Mouse (Mus musculus): ENCODE measurements at regions not wholly inside any gene's neighbourhood (a gene's known extent, or its start where the extent isn't known, plus 50 kb on each side); places are given as distances from the start of the nearest gene placed in this dataset.
A peak's percentile ranks its signal among the peaks of the same experiment; 100 is the strongest.

DNA sequence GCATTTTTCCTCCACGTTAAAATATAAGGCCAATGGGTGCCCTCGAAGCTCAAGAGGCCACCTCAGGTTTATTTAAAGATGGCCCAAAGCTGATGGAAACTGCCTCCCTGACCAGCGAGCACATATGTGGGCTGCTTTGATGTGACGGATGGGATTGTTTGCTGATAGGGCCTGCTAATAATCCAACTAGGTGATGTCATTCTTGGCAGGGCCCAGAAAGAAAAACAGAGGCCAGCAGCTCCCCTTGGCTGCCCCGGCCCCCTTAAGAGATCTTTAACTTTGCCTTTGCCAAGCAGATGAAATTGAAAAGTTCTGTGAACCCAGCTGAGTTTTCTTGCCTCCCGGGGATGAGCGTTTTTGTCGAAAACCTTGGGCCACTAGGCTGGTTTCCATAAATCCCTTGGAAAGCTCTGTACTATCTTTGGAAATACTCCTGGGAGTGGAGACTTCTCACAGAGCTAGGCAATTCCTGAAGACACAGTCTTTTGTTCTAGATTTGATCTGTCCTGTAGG, 83.8 kb downstream of the Gm10260 start:
- ATAC-seq (ENCODE audit: borderline replicate concordance, extremely low read depth, low FRiP score, low TSS enrichment), result no peak
- 29% methylated on average over 8 of the region's 8 CpGs for WGBS
- no peaks in the 10 kb centered on the region for H3K27me3 ChIP-seq
- no peaks in the 10 kb centered on the region for H3K36me3 ChIP-seq
- no peak overlapping the region for H3K4me2 ChIP-seq
- no peaks in the 10 kb centered on the region for H3K9me3 ChIP-seq
- H3K4me1 ChIP-seq, result peaks cover 10% of the 10 kb centered on the region
- no peak overlapping the region for H3K27ac ChIP-seq
- no peak overlapping the region for H3K9ac ChIP-seq
- no peak overlapping the region for H3K4me3 ChIP-seq

- Histone ChIP-seq H3K27ac (no peak overlapping the region), H3K4me3 (no peak overlapping the region), H3K36me3 (no peaks in the 10 kb centered on the region), H3K9me3 (no peaks in the 10 kb centered on the region), H3K27me3 (no peaks in the 10 kb centered on the region), H3K4me1 (peaks cover 23% of the 10 kb centered on the region), H3K9ac (no peak overlapping the region), H3K4me2 (no peak overlapping the region)
- ATAC-seq (ENCODE audit: borderline replicate concordance, extremely low read depth, low FRiP score, low TSS enrichment), result no peak
- 77% methylated on average over 5 of the region's 5 CpGs for WGBS
These were observed 87.3 kb downstream of the Gm10260 start for GRCm38 (mm10) chr13:97673107-97673506.

DNA sequence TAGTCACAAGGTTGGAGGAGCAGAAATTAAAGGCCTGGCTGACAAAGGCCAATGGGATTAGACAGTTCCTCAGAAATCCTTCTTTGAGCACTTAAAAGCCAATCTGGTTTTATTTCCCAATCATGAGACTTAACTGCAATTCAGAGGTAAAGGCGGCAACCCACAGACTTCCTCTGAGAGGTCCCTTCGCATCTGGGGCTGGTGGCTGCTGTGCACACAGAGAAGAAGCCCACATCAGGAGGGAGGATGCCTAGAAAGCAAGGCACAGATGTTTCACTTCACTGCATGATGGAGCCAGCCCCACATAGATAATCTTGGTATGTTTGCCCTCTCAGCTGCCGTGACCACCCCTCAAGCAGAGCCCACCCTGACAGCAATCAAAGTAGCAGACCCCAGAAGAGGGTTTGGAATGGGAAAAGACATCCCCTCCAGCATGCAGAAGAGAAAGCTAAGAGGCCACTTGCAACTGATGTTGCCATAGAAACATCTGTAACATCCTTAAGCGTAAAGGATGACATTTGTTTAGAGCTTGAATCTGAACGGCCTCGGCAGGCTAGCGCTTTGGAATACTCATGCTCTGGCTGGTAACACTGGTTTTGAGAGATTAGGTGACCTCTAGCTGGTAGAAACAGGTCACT, 88.3 kb downstream of the Gm10260 start:
- no peak overlapping the region for H3K27ac ChIP-seq
- no peaks in the 10 kb centered on the region for H3K9me3 ChIP-seq
- ATAC-seq (ENCODE audit: borderline replicate concordance, extremely low read depth, low FRiP score, low TSS enrichment), result no peak
- H3K4me3 ChIP-seq, result no peak overlapping the region
- no peak overlapping the region for H3K9ac ChIP-seq
- no peak overlapping the region for H3K4me2 ChIP-seq
- no peaks in the 10 kb centered on the region for H3K27me3 ChIP-seq
- H3K4me1 ChIP-seq, result peaks cover 23% of the 10 kb centered on the region
- WGBS, result 40% methylated on average over 7 of the region's 7 CpGs
- no peaks in the 10 kb centered on the region for H3K36me3 ChIP-seq

DNA sequence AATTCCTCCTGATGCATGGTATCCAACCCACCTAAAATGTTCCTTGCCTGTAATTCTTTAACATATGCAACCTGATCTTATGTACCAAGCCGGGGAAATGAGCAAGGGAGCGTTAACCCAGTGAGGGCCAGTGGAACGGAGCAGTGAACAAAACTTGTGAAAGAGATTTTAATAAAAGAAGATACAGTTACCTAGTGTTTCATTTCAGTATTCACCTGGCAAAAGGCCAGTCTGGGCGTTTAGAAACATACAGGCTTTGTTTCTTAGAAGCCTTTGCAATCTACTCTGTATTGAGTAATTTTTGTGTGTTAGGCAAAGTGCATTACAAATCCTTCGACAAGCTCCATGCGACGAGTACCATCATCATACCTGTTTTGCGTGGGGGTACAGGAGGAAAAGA, 91.1 kb downstream of the Gm10260 start:
- Histone ChIP-seq H3K4me3 (no peak overlapping the region), H3K36me3 (no peaks in the 10 kb centered on the region), H3K27me3 (no peaks in the 10 kb centered on the region), H3K27ac (no peak overlapping the region), H3K4me2 (no peak overlapping the region), H3K4me1 (peaks cover 13% of the 10 kb centered on the region; the same call in 1 of the 2 replicates), H3K9me3 (no peaks in the 10 kb centered on the region), H3K9ac (no peak overlapping the region)
- ATAC-seq (ENCODE audit: borderline replicate concordance, extremely low read depth, low FRiP score, low TSS enrichment), result no peak
- 71% methylated on average over 8 of the region's 8 CpGs for WGBS

GRCm38 (mm10) chr13:97668910-97669309, 91.5 kb downstream of the Gm10260 start:
- Histone ChIP-seq H3K27me3 (no peaks in the 10 kb centered on the region), H3K36me3 (no peaks in the 10 kb centered on the region), H3K4me3 (no peak overlapping the region), H3K9ac (no peak overlapping the region), H3K9me3 (no peaks in the 10 kb centered on the region), H3K4me1 (peaks cover 13% of the 10 kb centered on the region; the same call in 1 of the 2 replicates), H3K4me2 (no peak overlapping the region), H3K27ac (peak overlapping the region; percentile 36; the same call in 1 of the 2 replicates)
- no peak for ATAC-seq (ENCODE audit: borderline replicate concordance, extremely low read depth, low FRiP score, low TSS enrichment)
- WGBS, result 29% methylated on average over 5 of the region's 5 CpGs

DNA sequence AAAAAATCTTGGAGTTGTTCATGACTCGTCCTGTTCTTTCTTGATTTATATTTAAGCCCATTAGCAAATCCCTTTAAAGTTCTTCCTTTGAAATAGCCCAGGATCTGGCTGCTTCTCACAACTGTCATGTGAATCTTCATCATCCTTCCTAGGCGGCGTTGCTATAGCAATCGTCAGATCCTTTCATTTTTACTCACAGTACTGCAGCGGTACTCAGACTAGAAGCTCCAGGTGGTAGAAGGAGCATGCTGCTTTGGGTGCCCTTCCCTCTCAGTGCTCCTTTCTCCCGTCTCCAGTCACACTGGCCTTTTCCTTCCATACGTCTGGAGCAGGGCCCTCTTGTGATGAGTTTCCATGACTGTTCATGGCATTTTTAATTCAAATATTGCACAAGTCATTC, 93.1 kb downstream of the Gm10260 start:
- H3K27me3 ChIP-seq, result no peaks in the 10 kb centered on the region
- ATAC-seq (ENCODE audit: borderline replicate concordance, extremely low read depth, low FRiP score, low TSS enrichment), result no peak
- WGBS, result 79% methylated on average over 7 of the region's 7 CpGs

GRCm38 (mm10) chr13:97666761-97667160, 93.7 kb downstream of the Gm10260 start:
- Histone ChIP-seq H3K27me3 (no peaks in the 10 kb centered on the region), H3K4me2 (no peak overlapping the region), H3K4me1 (peaks cover 24% of the 10 kb centered on the region; the same call in 1 of the 2 replicates), H3K36me3 (no peaks in the 10 kb centered on the region), H3K9ac (no peak overlapping the region), H3K9me3 (no peaks in the 10 kb centered on the region), H3K27ac (no peak overlapping the region), H3K4me3 (no peak overlapping the region)
- WGBS, result 84% methylated on average over 4 of the region's 4 CpGs
- ATAC-seq (ENCODE audit: borderline replicate concordance, extremely low read depth, low FRiP score, low TSS enrichment), result no peak

More for the DNA sequence above, 93.1 kb downstream of the Gm10260 start:
- Histone ChIP-seq H3K27ac (no peak overlapping the region), H3K4me3 (no peak overlapping the region), H3K4me2 (no peak overlapping the region), H3K4me1 (peaks cover 24% of the 10 kb centered on the region; the same call in 1 of the 2 replicates), H3K36me3 (no peaks in the 10 kb centered on the region), H3K9me3 (no peaks in the 10 kb centered on the region), H3K9ac (no peak overlapping the region)

DNA sequence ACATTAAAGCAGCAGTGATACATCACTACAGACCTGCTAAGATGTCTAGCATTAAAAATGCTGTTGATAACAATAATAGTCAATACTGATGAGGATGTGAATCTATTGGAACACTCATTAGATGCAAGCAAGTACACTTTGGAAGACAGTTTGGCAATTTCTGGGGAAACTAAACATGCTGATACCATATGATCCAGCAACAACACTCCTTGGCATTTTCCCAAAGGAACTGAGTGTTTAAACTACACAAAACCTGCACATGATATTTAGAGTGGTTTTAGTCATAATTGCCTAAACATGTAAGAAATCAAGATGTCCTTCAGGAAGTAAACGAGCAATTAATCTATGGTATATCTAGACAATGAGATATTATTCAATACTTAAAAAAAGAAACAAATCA, 95.2 kb downstream of the Gm10260 start:
- no peaks in the 10 kb centered on the region for H3K36me3 ChIP-seq

GRCm38 (mm10) chr13:97662741-97663140, 97.7 kb downstream of the Gm10260 start:
- H3K36me3 ChIP-seq, result no peaks in the 10 kb centered on the region
- H3K4me1 ChIP-seq, result peaks cover 16% of the 10 kb centered on the region; the same call in 1 of the 2 replicates
- H3K4me2 ChIP-seq, result no peak overlapping the region
- H3K9ac ChIP-seq, result no peak overlapping the region
- no peaks in the 10 kb centered on the region for H3K27me3 ChIP-seq
- peak overlapping the region; percentile 49; the same call in 1 of the 2 replicates for H3K27ac ChIP-seq
- H3K9me3 ChIP-seq, result no peaks in the 10 kb centered on the region
- no peak overlapping the region for H3K4me3 ChIP-seq
- ATAC-seq (ENCODE audit: borderline replicate concordance, extremely low read depth, low FRiP score, low TSS enrichment), result peak; percentile 72; the same call in 1 of the 2 replicates
- WGBS, result 27% methylated on average over 8 of the region's 8 CpGs

More for the DNA sequence above, 95.2 kb downstream of the Gm10260 start:
- Histone ChIP-seq H3K4me2 (no peak overlapping the region), H3K4me1 (peaks cover 29% of the 10 kb centered on the region; the same call in 1 of the 2 replicates), H3K4me3 (no peak overlapping the region), H3K27ac (no peak overlapping the region), H3K9ac (no peak overlapping the region), H3K9me3 (no peaks in the 10 kb centered on the region), H3K27me3 (no peaks in the 10 kb centered on the region)
- ATAC-seq (ENCODE audit: borderline replicate concordance, extremely low read depth, low FRiP score, low TSS enrichment), result no peak
- WGBS, result 59% methylated on average over 1 of the region's 1 CpGs

- Histone ChIP-seq H3K9ac (no peak overlapping the region), H3K4me3 (no peak overlapping the region), H3K4me1 (0 out of 2 replicates have a peak, but pooled peaks cover 6% of the 10 kb centered on the region), H3K36me3 (no peaks in the 10 kb centered on the region), H3K27me3 (no peaks in the 10 kb centered on the region), H3K9me3 (no peaks in the 10 kb centered on the region), H3K27ac (no peak overlapping the region), H3K4me2 (no peak overlapping the region)
- no peak for ATAC-seq (ENCODE audit: borderline replicate concordance, extremely low read depth, low FRiP score, low TSS enrichment)
- 93% methylated on average over 2 of the region's 2 CpGs for WGBS
These were observed 103.8 kb downstream of the Gm10260 start for GRCm38 (mm10) chr13:97656618-97657017.

DNA sequence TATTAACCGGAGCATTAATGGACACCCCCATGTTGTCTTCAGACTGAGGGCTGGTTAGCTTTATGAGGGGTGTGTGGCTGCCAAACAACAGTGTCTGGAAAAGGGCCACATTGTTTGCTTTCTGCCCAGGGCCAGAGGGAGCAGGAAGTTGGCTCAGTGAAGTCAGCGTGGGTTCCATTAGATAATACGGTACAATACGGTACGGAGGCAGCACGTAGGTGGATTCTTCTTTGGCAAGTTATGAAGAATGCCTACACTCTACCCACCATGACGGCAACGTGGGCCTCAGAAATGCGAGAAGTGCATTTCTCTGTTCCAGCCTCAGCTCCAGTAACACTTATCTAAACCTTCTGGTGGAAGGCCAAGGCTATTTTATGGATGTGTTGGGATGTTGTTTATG, 108.2 kb downstream of the Gm10260 start:
- Histone ChIP-seq H3K27me3 (no peaks in the 10 kb centered on the region), H3K9ac (no peak overlapping the region), H3K36me3 (no peaks in the 10 kb centered on the region), H3K4me3 (no peak overlapping the region), H3K4me2 (no peak overlapping the region), H3K4me1 (no peaks in the 10 kb centered on the region), H3K9me3 (no peaks in the 10 kb centered on the region), H3K27ac (no peak overlapping the region)
- no peak for ATAC-seq (ENCODE audit: borderline replicate concordance, extremely low read depth, low FRiP score, low TSS enrichment)
- 85% methylated on average over 9 of the region's 9 CpGs for WGBS

GRCm38 (mm10) chr13:97651761-97652160, 108.7 kb downstream of the Gm10260 start:
- Histone ChIP-seq H3K9me3 (no peaks in the 10 kb centered on the region), H3K4me1 (no peaks in the 10 kb centered on the region), H3K27me3 (no peaks in the 10 kb centered on the region), H3K27ac (no peak overlapping the region), H3K9ac (no peak overlapping the region), H3K4me2 (no peak overlapping the region), H3K4me3 (no peak overlapping the region), H3K36me3 (no peaks in the 10 kb centered on the region)
- no peak for ATAC-seq (ENCODE audit: borderline replicate concordance, extremely low read depth, low FRiP score, low TSS enrichment)
- 45% methylated on average over 9 of the region's 9 CpGs for WGBS

Data from lung, embryonic 15.5 days (tissue).